Mouse (Mus musculus) neural tube, embryonic 15.5 days (tissue): ENCODE measurements around the gene Fgfr2. TPM values are rescaled to one million over a fixed set of nuclear protein-coding genes. Genes with fewer than 3 reads are reported as not detected.
"Not testable (repeated sequence)": the region's sequence is repeated elsewhere in the genome, so short reads cannot be mapped to it uniquely, and the experiment has no call there.

ENCODE experiments used
- ATAC-seq: fragments of 200-750 bp; cut with Nextera tagmentation; 2 replicates; pipeline ENCODE4 v1.8.0; 2017; ENCODE audit warnings: mild to moderate bottlenecking, moderate TSS enrichment, moderate library complexity; ENCODE audit not compliant: low FRiP score
- H3K27ac ChIP-seq: fragments of 300-500 bp; sonication (generic); replicated peaks from 2 replicates; pipeline ENCODE4 v1.5.1; 2015; ENCODE audit warnings: mild to moderate bottlenecking, inconsistent platforms
- H3K27me3 ChIP-seq: fragments of 300-500 bp; sonication (generic); replicated peaks from 2 replicates; pipeline ENCODE4 v1.6.1; 2015; ENCODE audit warnings: inconsistent platforms
- H3K36me3 ChIP-seq: fragments of 300-500 bp; sonication (generic); 2 replicates; pipeline ENCODE4 v1.6.1; 2015; ENCODE audit warnings: inconsistent platforms
- H3K4me1 ChIP-seq: fragments of 300-500 bp; sonication (generic); 2 replicates; pipeline ENCODE4 v1.6.1; 2015; ENCODE audit warnings: inconsistent platforms
- H3K4me2 ChIP-seq: fragments of 300-500 bp; sonication (generic); 2 replicates; pipeline ENCODE4 v1.6.1; 2015; ENCODE audit warnings: inconsistent platforms, mild to moderate bottlenecking, moderate library complexity
- H3K4me3 ChIP-seq: fragments of 300-500 bp; sonication (generic); replicated peaks from 2 replicates; pipeline ENCODE4 v1.5.1; 2015; ENCODE audit warnings: mild to moderate bottlenecking, inconsistent platforms
- H3K9ac ChIP-seq: fragments of 300-500 bp; sonication (generic); replicated peaks from 2 replicates; pipeline ENCODE4 v1.6.1; 2015; ENCODE audit warnings: mild to moderate bottlenecking, inconsistent platforms
- H3K9me3 ChIP-seq: fragments of 300-500 bp; sonication (generic); replicated peaks from 2 replicates; pipeline ENCODE4 v1.6.1; 2016; ENCODE audit warnings: inconsistent platforms
- WGBS: fragments of 180-500 bp; shearing (Covaris S2); methylation state at CpG from one replicate; pipeline ENCODE4 v1.1.7; 2015; ENCODE audit warnings: mixed read lengths; 5-methylcytosine and 5-hydroxymethylcytosine counted together
- polyA plus RNA-seq: library from polyadenylated mRNA; unstranded; fragments of >200 nt; fragmentation: Nextera tagmentation; extraction: Ambion mirVana; gene quantifications from 2 replicates; pipeline ENCODE4 v1.2.1, GENCODE M21; 2015

The Fgfr2 gene
- polyA plus RNA-seq, 1 experiment from 2014 or later: 21.2 TPM

DNA sequence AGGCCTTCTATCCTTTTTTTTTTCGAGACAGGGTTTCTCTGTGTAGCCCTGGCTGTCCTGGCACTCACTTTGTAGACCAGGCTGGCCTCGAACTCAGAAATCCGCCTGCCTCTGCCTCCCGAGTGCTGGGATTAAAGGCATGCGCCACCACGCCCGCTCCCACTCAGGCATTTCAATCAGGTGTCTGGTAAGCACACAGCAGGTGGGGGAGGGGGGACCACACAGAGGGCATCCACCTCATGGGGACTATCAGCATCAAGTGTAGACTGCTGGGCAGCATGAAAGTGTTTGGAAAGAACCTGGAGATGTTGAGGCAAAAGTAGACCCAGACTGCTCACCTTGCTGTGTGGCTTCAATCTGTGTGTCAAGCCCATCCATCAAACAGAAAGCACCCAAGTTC lies 27.5 kb downstream of the Fgfr2 start:
- 88% methylated on average over 7 of the region's 7 CpGs for WGBS
- H3K27me3 ChIP-seq, H3K4me2 ChIP-seq, H3K27ac ChIP-seq, H3K9ac ChIP-seq, H3K9me3 ChIP-seq, H3K36me3 ChIP-seq, H3K4me3 ChIP-seq, ATAC-seq: not testable (repeated sequence)
- peaks cover 28% of the 10 kb centered on the region for H3K4me1 ChIP-seq

DNA sequence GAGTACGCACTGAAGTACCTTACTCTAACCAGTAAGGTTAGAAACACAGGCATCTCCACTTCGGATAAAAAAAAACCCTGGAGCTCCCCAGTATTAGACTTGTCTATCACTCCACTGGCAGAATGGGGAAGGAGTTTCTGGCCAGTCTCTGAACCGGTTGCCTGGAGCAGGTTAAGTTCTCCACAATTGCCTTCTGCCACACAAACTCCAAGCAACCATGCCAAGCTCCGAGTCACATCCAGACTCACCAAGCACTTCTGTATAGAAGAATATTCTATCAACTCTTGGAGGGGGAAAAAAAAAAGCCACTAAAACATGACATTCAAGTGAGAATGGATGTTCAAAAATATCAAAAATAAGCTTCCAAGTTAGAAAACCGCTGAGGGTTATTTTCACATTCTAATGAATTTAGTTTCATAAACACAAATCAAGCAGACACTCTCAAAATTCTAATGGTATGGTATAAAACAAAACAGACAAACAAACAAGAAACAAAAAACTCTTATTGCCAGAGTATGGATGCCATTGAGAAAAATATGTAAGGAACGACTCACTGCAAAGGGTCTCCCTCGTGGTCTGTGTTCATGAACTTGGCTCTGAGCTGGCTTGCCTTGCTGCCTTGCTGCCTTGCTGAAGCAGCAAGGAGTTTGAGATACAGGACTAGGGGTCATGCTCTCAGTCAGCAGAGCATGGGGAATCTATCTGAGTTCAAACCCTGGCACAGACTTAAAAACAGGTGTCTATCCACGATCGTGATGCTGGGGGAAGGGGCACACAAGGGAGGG lies 28.2 kb downstream of the Fgfr2 start:
- Histone ChIP-seq H3K27me3 (no peaks in the 10 kb centered on the region), H3K4me1 (peaks cover 28% of the 10 kb centered on the region), H3K4me3 (no peak overlapping the region), H3K9me3 (no peaks in the 10 kb centered on the region), H3K36me3 (no peaks in the 10 kb centered on the region), H3K4me2 (no peak overlapping the region), H3K27ac (no peak overlapping the region), H3K9ac (no peak overlapping the region)
- WGBS: 82% methylated on average over 9 of the region's 9 CpGs
- no peak for ATAC-seq

DNA sequence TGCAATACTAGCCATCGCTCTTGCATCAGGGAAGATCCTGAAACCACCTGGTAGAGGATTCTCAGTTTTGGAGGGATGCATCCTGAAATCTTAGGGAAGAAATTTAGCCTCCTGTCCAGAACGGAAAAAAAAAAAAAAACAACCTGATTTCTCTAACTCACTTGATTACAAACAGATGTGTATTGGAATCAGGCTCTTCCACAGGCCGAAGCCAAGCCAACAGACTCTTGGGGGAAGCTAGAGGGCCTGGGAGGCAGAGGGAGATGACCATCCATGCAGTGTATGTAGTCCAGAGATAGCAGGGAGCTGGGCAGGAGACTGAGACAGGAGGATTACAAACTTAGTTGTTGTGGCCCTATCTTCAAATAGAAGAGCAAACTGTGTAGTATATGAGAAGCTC lies 29.0 kb downstream of the Fgfr2 start:
- H3K27me3 ChIP-seq: no peaks in the 10 kb centered on the region
- no peaks in the 10 kb centered on the region for H3K9me3 ChIP-seq
- no peak overlapping the region for H3K4me3 ChIP-seq
- 90% methylated on average over 3 of the region's 3 CpGs for WGBS
- no peaks in the 10 kb centered on the region for H3K36me3 ChIP-seq
- no peak overlapping the region for H3K9ac ChIP-seq
- H3K4me2 ChIP-seq: no peak overlapping the region
- peaks cover 27% of the 10 kb centered on the region for H3K4me1 ChIP-seq
- no peak overlapping the region for H3K27ac ChIP-seq
- ATAC-seq: no peak

DNA sequence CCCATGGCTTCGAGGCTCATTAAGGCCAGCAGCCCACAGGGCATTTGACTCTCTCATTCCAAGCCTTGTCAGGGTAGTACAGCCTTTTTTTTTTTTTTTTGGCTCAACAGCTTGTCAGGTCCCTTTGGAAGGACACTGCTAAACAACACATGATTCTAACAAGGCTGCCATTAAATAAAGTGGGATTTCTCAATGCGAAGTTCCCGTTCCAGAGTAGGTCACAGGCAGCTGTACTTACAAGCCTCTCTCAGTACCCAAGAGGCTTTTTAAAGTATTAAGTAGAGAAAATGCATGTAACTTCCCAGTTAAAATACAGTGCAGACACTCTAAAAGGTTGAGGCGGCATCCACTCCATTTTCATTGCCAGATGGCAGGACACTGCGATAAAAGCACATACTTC lies 29.4 kb downstream of the Fgfr2 start:
- Histone ChIP-seq H3K9me3 (no peaks in the 10 kb centered on the region), H3K4me1 (peaks cover 27% of the 10 kb centered on the region)
- ATAC-seq: no peak

DNA sequence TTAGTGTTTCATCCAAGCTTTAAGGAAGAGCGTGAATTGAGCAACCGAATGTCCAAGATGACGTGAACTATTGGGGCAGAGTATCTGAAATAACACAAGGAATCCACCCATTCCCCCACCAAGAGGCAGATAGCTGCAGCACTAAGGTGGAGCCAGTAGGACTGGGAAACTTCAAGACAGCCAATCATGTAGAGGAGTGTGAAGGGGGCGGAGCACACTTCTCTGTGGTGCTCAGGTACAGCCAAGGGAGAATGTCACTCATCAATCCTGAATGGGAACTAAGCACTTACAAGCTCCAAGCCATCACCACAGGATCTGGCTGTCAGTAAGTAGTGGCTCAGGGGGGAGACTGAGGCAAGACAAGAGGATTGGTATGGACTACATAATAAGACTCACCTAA lies 32.5 kb downstream of the Fgfr2 start:
- Histone ChIP-seq H3K36me3 (no peaks in the 10 kb centered on the region), H3K9ac (no peak overlapping the region), H3K4me2 (no peak overlapping the region), H3K4me1 (peaks cover 22% of the 10 kb centered on the region), H3K27ac (no peak overlapping the region), H3K9me3 (no peaks in the 10 kb centered on the region), H3K4me3 (no peak overlapping the region), H3K27me3 (no peaks in the 10 kb centered on the region)
- WGBS: 86% methylated on average over 4 of the region's 4 CpGs
- no peak for ATAC-seq

More for the DNA sequence above, 29.4 kb downstream of the Fgfr2 start:
- Histone ChIP-seq H3K4me2 (no peak overlapping the region), H3K27me3 (no peaks in the 10 kb centered on the region), H3K36me3 (no peaks in the 10 kb centered on the region), H3K9ac (no peak overlapping the region), H3K27ac (no peak overlapping the region), H3K4me3 (no peak overlapping the region)
- WGBS: 76% methylated on average over 5 of the region's 5 CpGs

DNA sequence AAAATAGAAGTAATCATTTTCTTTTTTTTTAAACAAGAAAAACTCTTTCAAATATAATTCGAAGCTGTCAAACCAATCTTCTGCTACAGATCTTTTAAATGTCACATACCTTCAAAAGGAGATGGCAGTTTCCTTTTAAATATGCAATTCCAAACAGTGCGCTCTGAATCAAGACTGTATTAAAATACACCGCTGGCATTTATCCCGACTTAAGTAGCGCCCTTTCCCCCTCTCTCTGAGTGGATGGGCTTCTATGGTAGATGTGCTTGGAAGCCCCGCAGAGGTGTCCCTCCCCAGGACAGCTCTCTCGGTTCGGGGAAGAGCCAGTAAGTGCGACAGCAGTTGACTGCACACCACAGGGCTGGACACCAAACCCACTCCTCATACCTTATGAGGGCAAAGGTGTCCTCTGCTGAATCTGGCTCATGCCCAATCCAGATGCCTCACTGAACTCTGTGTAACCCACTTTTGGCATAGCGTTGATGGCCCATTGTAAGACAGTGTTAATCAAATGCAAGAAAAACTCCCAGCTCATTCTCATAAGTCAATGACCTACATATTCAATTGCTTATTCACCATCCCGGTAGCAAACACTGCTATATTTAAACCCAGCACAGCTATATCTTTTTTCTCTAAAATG lies 33.4 kb downstream of the Fgfr2 start:
- H3K4me1 ChIP-seq: peaks cover 22% of the 10 kb centered on the region

DNA sequence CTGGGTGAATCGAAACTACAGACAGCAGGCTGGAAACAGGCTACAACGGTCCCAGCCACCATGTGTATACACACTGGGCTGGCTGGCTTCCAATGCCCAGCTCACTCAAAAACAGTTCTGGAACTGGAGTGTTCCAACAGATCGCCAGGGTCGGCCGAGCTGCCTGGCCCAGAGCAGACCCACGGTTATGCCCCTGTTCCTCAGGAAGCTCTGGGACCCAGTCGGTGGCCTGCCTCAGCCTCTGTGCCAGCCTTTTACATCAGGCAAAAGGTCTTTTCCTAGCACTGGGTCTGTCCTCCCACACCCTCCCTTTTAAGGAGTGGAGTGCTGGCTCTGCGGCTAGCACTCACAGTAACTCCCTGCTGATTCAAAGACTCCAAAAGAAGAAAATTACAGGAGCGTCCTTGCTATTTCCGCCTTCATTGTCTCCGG lies 34.3 kb downstream of the Fgfr2 start:
- H3K4me1 ChIP-seq: peaks cover 22% of the 10 kb centered on the region
- H3K27ac ChIP-seq: peak overlapping the region; percentile 74
- H3K36me3 ChIP-seq: no peaks in the 10 kb centered on the region
- 0 out of 2 replicates have a peak, but pooled peaks have one; percentile 34 for ATAC-seq
- no peaks in the 10 kb centered on the region for H3K27me3 ChIP-seq
- H3K9me3 ChIP-seq: no peaks in the 10 kb centered on the region
- WGBS: 31% methylated on average over 11 of the region's 11 CpGs
- no peak overlapping the region for H3K9ac ChIP-seq
- H3K4me3 ChIP-seq: no peak overlapping the region
- H3K4me2 ChIP-seq: peak overlapping the region; percentile 36

More for the DNA sequence above, 33.4 kb downstream of the Fgfr2 start:
- 72% methylated on average over 11 of the region's 11 CpGs for WGBS
- H3K9me3 ChIP-seq: no peaks in the 10 kb centered on the region
- no peaks in the 10 kb centered on the region for H3K36me3 ChIP-seq
- no peak overlapping the region for H3K9ac ChIP-seq
- H3K27ac ChIP-seq: no peak overlapping the region
- no peaks in the 10 kb centered on the region for H3K27me3 ChIP-seq
- no peak for ATAC-seq
- no peak overlapping the region for H3K4me2 ChIP-seq
- H3K4me3 ChIP-seq: no peak overlapping the region

DNA sequence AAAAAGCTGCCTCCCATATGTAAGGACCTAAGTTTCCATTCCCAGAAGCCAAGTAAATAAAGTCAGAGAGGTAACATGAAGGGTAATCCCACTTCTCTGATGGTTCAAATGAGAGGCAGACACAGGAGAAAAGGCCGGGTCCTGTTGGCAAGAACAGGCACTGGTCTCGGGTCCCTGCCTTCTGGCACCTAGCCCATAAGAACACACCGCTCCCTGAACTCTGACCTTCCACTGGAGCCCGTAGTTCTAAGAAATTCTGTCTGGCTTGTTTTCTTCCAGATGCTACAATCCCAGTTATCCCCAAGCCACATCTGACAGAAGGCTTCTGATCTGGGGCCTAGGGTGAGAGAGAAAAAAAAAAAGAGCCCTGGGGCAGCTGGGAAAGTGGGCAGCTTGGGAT lies 34.7 kb downstream of the Fgfr2 start:
- H3K4me2 ChIP-seq: peak overlapping the region; percentile 36
- H3K4me1 ChIP-seq: peaks cover 22% of the 10 kb centered on the region
- WGBS: 59% methylated on average over 4 of the region's 4 CpGs

DNA sequence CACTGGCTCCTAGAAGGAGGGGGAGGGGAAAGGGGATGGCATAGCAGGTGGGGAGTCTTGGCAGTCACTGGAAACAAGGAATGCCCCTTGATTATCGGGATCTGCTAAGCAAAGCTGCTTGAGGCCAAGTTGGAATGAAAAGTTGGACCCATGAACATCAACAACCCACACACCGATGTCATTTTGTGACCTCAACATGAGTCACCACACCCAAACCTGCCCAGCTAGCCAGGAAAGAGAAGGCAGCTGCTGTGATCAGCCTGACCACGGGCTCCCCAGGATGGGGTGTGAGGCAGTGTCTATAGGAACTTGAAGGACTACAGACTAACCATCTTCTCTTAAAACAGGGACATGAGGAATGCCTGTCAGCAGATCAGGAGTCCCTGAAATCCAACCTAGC lies 37.7 kb downstream of the Fgfr2 start:
- no peak overlapping the region for H3K4me2 ChIP-seq
- WGBS: 91% methylated on average over 3 of the region's 3 CpGs
- H3K9me3 ChIP-seq: no peaks in the 10 kb centered on the region
- no peak overlapping the region for H3K9ac ChIP-seq
- no peaks in the 10 kb centered on the region for H3K27me3 ChIP-seq
- H3K27ac ChIP-seq: no peak overlapping the region
- H3K4me1 ChIP-seq: peaks cover 45% of the 10 kb centered on the region
- H3K36me3 ChIP-seq: no peaks in the 10 kb centered on the region
- H3K4me3 ChIP-seq: no peak overlapping the region
- no peak for ATAC-seq

More for the DNA sequence above, 34.7 kb downstream of the Fgfr2 start:
- Histone ChIP-seq H3K27ac (peak overlapping the region; percentile 74), H3K4me3 (no peak overlapping the region), H3K27me3 (no peaks in the 10 kb centered on the region), H3K36me3 (no peaks in the 10 kb centered on the region), H3K9ac (no peak overlapping the region), H3K9me3 (no peaks in the 10 kb centered on the region)
- ATAC-seq: no peak

DNA sequence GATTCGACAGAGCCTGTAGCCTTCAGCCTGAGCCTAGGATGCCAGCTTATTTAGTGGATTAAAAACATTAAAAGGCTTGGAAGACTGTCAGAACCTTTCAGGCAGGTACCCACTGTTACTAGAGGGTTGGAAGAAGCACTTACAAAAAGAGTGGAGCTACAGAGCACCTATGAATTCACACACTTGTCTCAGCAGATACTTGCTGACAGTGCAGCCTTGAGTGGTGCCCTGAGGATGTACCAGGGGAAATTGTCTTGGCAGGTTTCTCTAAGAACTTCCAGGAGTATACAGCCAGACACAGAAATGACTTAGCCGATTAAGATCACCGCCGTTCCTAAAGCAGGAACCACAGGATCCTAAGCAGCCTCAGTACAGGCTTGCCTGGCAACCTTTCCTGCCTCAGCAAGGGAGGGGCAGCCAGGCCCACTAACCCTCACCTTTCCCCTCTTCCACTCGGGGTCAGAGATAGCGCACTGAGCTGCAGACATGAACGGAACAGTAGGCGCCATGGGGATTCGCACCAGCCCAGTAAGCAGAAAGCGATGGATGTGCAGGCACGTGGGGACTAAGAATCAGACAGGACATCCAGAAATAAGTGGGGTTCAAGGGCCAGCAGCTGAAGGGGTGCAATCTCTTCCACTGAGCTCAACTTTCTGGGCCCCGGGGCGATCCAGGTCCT lies 39.1 kb downstream of the Fgfr2 start:
- no peaks in the 10 kb centered on the region for H3K36me3 ChIP-seq
- peaks cover 33% of the 10 kb centered on the region for H3K4me1 ChIP-seq
- no peaks in the 10 kb centered on the region for H3K27me3 ChIP-seq
- no peak overlapping the region for H3K27ac ChIP-seq
- ATAC-seq: no peak
- H3K4me2 ChIP-seq: no peak overlapping the region
- no peaks in the 10 kb centered on the region for H3K9me3 ChIP-seq
- no peak overlapping the region for H3K4me3 ChIP-seq
- WGBS: 81% methylated on average over 13 of the region's 13 CpGs
- H3K9ac ChIP-seq: no peak overlapping the region

DNA sequence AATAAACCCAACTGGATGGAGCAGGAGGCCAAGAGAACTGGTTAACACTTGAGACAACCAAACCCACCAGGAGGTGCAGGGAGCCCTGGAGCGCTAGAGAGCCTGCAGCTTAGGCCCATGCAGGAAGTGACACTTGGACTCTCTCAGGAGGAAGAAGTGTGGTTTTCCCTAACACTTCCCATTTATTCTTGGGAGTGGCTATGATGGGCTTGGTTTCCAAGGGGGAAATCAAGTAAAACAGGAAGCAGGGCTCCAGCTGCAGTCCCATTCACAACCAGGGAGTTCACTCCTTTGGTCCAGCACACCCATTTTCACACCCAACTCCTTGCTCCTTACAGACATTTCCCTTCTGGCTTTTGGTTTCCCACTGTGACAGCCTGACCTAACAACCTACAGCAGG lies 44.2 kb downstream of the Fgfr2 start:
- Histone ChIP-seq H3K4me1 (peaks cover 37% of the 10 kb centered on the region), H3K9ac (no peak overlapping the region), H3K9me3 (no peaks in the 10 kb centered on the region), H3K36me3 (no peaks in the 10 kb centered on the region), H3K4me3 (no peak overlapping the region), H3K27me3 (no peaks in the 10 kb centered on the region), H3K4me2 (no peak overlapping the region), H3K27ac (no peak overlapping the region)
- no peak for ATAC-seq
- 85% methylated on average over 1 of the region's 1 CpGs for WGBS
